Mouse (Mus musculus) cerebellum, adult 11 months (tissue): ENCODE data around the gene Amhr2.

Experiments used
- DNase-seq: peaks from one replicate; pipeline ENCODE4 v3.0.0; 2022

The Amhr2 gene

GRCm38 (mm10) chr15:102426963-102427362, 18.2 kb upstream of the Amhr2 start:
- DNase-seq, result no peak

GRCm38 (mm10) chr15:102432046-102432445, 13.1 kb upstream of the Amhr2 start:
- no peak for DNase-seq

- no peak for DNase-seq
Measured at GRCm38 (mm10) chr15:102433173-102433572, 12.0 kb upstream of the Amhr2 start.

GRCm38 (mm10) chr15:102442490-102442889, 2.7 kb upstream of the Amhr2 start:
- peak; percentile 74 for DNase-seq

- no peak for DNase-seq
Measured at GRCm38 (mm10) chr15:102446448-102446847, 1.3 kb downstream of the Amhr2 start.

- DNase-seq, result no peak
Measured at GRCm38 (mm10) chr15:102449366-102449765, 4.2 kb downstream of the Amhr2 start.

- DNase-seq, result no peak
Measured at GRCm38 (mm10) chr15:102450928-102451327, 5.8 kb downstream of the Amhr2 start.

GRCm38 (mm10) chr15:102451666-102452430, 6.7 kb downstream of the Amhr2 start:
- DNase-seq, result no peak

GRCm38 (mm10) chr15:102455993-102456392, 10.8 kb downstream of the Amhr2 start:
- DNase-seq, result no peak

GRCm38 (mm10) chr15:102458050-102458736, 13.0 kb downstream of the Amhr2 start:
- no peak for DNase-seq

GRCm38 (mm10) chr15:102458904-102459317, 13.7 kb downstream of the Amhr2 start, which contains the start of gene Prr13:
Prr13 (plus strand) TSS chr15:102459028.
- peak; percentile 94 for DNase-seq

- no peak for DNase-seq
Measured at GRCm38 (mm10) chr15:102459381-102459780, 14.2 kb downstream of the Amhr2 start.

GRCm38 (mm10) chr15:102459847-102460246, 14.7 kb downstream of the Amhr2 start:
- DNase-seq, result no peak

- DNase-seq, result no peak
Measured at GRCm38 (mm10) chr15:102460409-102460808, 15.2 kb downstream of the Amhr2 start.

GRCm38 (mm10) chr15:102460971-102461370, 15.8 kb downstream of the Amhr2 start:
- DNase-seq, result no peak

GRCm38 (mm10) chr15:102461430-102462075, 16.4 kb downstream of the Amhr2 start:
- DNase-seq, result no peak

GRCm38 (mm10) chr15:102463666-102464065, 18.5 kb downstream of the Amhr2 start:
- DNase-seq, result no peak

GRCm38 (mm10) chr15:102468675-102469370, 23.7 kb downstream of the Amhr2 start:
- no peak for DNase-seq

GRCm38 (mm10) chr15:102470183-102470604, 25.0 kb downstream of the Amhr2 start, which contains the start of gene Pcbp2:
Pcbp2 (plus strand) TSS chr15:102470539.
- peak; percentile 95 for DNase-seq

GRCm38 (mm10) chr15:102470605-102471294, 25.6 kb downstream of the Amhr2 start:
- DNase-seq, result peak; percentile 82

- no peak for DNase-seq
Measured at GRCm38 (mm10) chr15:102471295-102471645, 26.1 kb downstream of the Amhr2 start.

- no peak for DNase-seq
Measured at GRCm38 (mm10) chr15:102471727-102472126, 26.6 kb downstream of the Amhr2 start.
